ENCODE assay signal across 9 mouse cellular contexts in genomic region chr12:100604540-100604939, GRCm38 (mm10).
DNase-seq lines count a peak whose midpoint lies in the region; ATAC-seq and TF ChIP-seq lines count a peak whose summit lies in the region.
"Had no signal": no experiment of that assay in that cellular context is flagged by ENCODE, and none has a peak within 500 bp of the region (broad histone marks: within the 10 kb centered on the region; RNA-seq: fewer than 3 reads in every experiment).

No protein-coding gene starts in this region.

- peak; percentile 48 to 59 for DNase-seq in heart, adult 18-20 months
- DNase-seq in heart, adult 11 months = no peak
- peak; percentile 74 for DNase-seq in NIH3T3 (ENCODE audit: low read depth)
- DNase-seq in cerebellum, postnatal 36 days = peak; percentile 44 to 45
- DNase-seq in kidney, postnatal 0 days (ENCODE audit: low spot score) = peak; percentile 78
- peak; percentile 58 for DNase-seq in lung, postnatal 25 days (ENCODE audit: low spot score)
- peak; percentile 67 for DNase-seq in retina, postnatal 1 day

- H3K27ac ChIP-seq in heart, embryonic 12.5 days (ENCODE audit: poor library complexity, severe bottlenecking) = no peak overlapping the region
- H3K27ac ChIP-seq in kidney, postnatal 0 days = no peak overlapping the region
- H3K27ac ChIP-seq: limb, embryonic 12.5 days had no signal

- TF ChIP-seq CTCF in kidney, postnatal 0 days (IDR thresholded peaks at IDR 0.05; ENCODE audit: low read depth) = peak; percentile 88

- H3K4me1 ChIP-seq in heart, embryonic 12.5 days (replicated peaks) = no peaks in the 10 kb centered on the region
- H3K4me1 ChIP-seq in kidney, postnatal 0 days (replicated peaks; ENCODE audit: insufficient read depth, low read length) = no peaks in the 10 kb centered on the region

- no peaks in the 10 kb centered on the region for H3K27me3 ChIP-seq in heart, embryonic 12.5 days (replicated peaks)
- no peaks in the 10 kb centered on the region for H3K27me3 ChIP-seq in kidney, postnatal 0 days (ENCODE audit: insufficient read depth, low read length)
- H3K27me3 ChIP-seq: limb, embryonic 12.5 days had no signal

- WGBS in heart, embryonic 12.5 days = 2% methylated on average over 1 of the region's 1 CpGs
- WGBS in kidney, postnatal 0 days = 0% methylated on average over 1 of the region's 1 CpGs

- no peak overlapping the region for H3K4me2 ChIP-seq in heart, embryonic 12.5 days
- no peak overlapping the region for H3K4me2 ChIP-seq in kidney, postnatal 0 days (ENCODE audit: low read length)
- H3K4me2 ChIP-seq: limb, embryonic 12.5 days had no signal

- H3K36me3 ChIP-seq in heart, embryonic 12.5 days = no peaks in the 10 kb centered on the region
- no peaks in the 10 kb centered on the region for H3K36me3 ChIP-seq in kidney, postnatal 0 days (ENCODE audit: insufficient read depth, low read length)
- H3K36me3 ChIP-seq: limb, embryonic 12.5 days had no signal

- H3K4me3 ChIP-seq in heart, embryonic 12.5 days = no peak overlapping the region
- no peak overlapping the region for H3K4me3 ChIP-seq in kidney, postnatal 0 days (replicated peaks; ENCODE audit: low read depth, low read length)
- H3K4me3 ChIP-seq: limb, embryonic 12.5 days had no signal

- peak; percentile 73; the same call in 1 of the 2 replicates for ATAC-seq in heart, embryonic 12.5 days (ENCODE audit: insufficient number of reproducible peaks, low FRiP score)
- no peak for ATAC-seq in kidney, postnatal 0 days (replicated peaks; ENCODE audit: low FRiP score, low read depth)

- H3K9ac ChIP-seq in heart, embryonic 12.5 days = no peak overlapping the region
- H3K9ac ChIP-seq in kidney, postnatal 0 days (ENCODE audit: low read depth, low read length) = no peak overlapping the region
- H3K9ac ChIP-seq: limb, embryonic 12.5 days had no signal

- no peaks in the 10 kb centered on the region for H3K9me3 ChIP-seq in heart, embryonic 12.5 days (replicated peaks)
- no peaks in the 10 kb centered on the region for H3K9me3 ChIP-seq in kidney, postnatal 0 days (replicated peaks; ENCODE audit: low read length)
- H3K9me3 ChIP-seq: limb, embryonic 12.5 days had no signal
